Mouse (Mus musculus): ENCODE measurements around the gene Ppm1m. TPM values are rescaled to one million over a fixed set of nuclear protein-coding genes. Genes with fewer than 3 reads are reported as not detected.

Gene Ppm1m
- total and polyA plus RNA-seq, 2 experiments from 2014 or later, result 18.5 to 23.3 TPM

DNA sequence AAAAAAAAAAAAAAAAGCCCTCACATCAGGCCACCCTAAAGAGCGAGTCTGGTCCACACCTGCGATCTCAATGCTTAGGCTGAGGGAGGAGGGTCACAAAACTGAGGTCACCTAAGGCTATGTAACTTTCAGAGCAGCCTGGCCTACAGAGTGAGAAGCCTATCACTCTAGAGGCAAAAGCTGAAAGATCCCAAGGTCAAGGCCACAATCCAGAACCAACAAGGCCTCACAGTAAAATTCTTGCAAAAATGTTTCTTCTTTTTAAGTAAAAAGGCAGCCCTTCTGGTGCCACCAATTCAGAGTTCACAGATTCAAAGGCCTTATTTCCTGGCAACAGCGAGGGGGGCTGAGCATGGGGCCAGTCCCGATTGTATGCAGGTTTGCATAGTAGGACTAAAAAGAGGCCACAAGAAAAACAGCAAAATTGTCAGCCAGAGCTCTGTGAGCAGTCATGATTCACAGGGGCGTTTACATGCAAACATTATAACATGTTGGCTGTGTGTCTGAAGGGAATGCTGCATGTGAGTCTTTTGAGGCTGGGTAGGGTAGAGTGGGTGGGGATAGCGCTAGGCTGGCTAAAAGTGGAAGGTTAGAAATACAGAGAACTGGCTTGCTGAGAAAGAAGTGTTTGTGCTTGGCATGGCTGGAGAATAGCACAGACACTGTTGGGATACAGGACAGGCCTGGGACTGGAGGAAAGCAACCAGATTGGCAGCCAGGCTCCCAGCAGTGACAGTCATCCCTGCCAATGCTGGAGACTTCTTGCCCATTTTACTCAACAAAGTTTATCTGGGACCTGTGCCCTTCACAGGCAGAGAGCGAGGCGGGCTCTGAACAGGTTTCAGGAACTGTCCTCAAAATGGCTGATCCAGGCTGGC lies 5.4 kb downstream of the Ppm1m start:
- Histone ChIP-seq H3K27ac (peak overlapping the region; percentile 55; the same call in 1 of the 2 replicates), H3K4me3 (ENCODE audit: low read length) (no peak overlapping the region), H3K4me1 (ENCODE audit: insufficient read depth, low read length) (no peaks in the 10 kb centered on the region), H3K36me3 (ENCODE audit: insufficient read depth, low read length) (peaks cover 24% of the 10 kb centered on the region), H3K9ac (replicated peaks; ENCODE audit: low read length) (no peak overlapping the region), H3K9me3 (ENCODE audit: low read length) (no peaks in the 10 kb centered on the region), H3K27me3 (ENCODE audit: insufficient read depth, low read length) (no peaks in the 10 kb centered on the region), H3K4me2 (ENCODE audit: low read depth, low read length) (no peak overlapping the region)
- TF ChIP-seq CTCF (IDR thresholded peaks at IDR 0.05; ENCODE audit: low read depth), result no peak
- ATAC-seq (no peak), DNase-seq (ENCODE audit: low spot score) (peak; percentile 7)
- 87% methylated on average over 8 of the region's 8 CpGs for WGBS

DNA sequence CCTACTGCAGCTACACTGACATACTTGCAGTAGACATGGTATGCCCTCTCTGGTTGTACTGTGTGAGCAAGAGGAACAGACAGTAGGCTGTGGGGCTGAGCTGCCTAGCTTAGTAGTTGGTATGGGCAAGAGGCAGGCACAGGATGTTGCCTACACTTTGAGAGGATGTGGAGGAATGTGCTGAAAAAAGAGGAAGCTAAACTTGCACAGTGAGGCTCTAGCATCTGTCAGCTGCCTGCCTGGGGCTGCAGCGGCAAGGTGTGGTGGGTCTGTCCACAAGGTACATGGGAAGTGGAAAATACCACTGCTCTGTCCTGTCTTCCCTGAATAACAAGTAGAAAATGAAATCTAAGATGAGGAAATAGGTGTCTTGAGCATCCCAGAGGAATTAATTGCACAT lies 6.5 kb downstream of the Ppm1m start:
- no peaks in the 10 kb centered on the region for H3K4me1 ChIP-seq (ENCODE audit: insufficient read depth, low read length)
- H3K9ac ChIP-seq (replicated peaks; ENCODE audit: low read length), result no peak overlapping the region
- H3K36me3 ChIP-seq (ENCODE audit: insufficient read depth, low read length), result peaks cover 36% of the 10 kb centered on the region
- DNase-seq (ENCODE audit: low spot score), result no peak
- no peak overlapping the region for H3K27ac ChIP-seq
- ATAC-seq, result no peak
- no peaks in the 10 kb centered on the region for H3K27me3 ChIP-seq (ENCODE audit: insufficient read depth, low read length)
- no peaks in the 10 kb centered on the region for H3K9me3 ChIP-seq (ENCODE audit: low read length)
- 82% methylated on average over 1 of the region's 1 CpGs for WGBS
- no peak overlapping the region for H3K4me3 ChIP-seq (ENCODE audit: low read length)
- TF ChIP-seq CTCF (IDR thresholded peaks at IDR 0.05; ENCODE audit: low read depth), result no peak
- no peak overlapping the region for H3K4me2 ChIP-seq (ENCODE audit: low read depth, low read length)

DNA sequence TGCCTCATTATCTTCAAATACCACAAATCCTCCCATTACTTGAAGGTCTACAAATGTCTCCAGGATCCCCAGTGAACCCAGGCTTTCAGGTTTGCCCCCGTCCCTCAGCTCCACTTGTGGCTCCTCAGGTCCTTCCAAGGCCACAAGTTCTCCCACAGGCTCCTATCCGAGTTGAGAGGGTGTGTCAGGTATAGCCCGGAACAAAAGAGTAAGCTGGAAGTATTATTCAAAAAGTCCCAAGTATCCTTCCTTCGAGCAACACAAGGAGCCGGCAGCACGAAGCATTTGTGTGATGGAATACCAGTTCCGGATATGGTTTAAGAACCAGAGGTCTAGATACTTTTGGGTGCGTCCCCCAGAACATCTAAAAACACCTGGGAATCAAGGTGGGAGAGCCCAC lies 7.5 kb downstream of the Ppm1m start:
- TF ChIP-seq CTCF (IDR thresholded peaks at IDR 0.05; ENCODE audit: low read depth), result no peak
- no peak for DNase-seq (ENCODE audit: low spot score)
- Histone ChIP-seq H3K27me3 (ENCODE audit: insufficient read depth, low read length) (no peaks in the 10 kb centered on the region), H3K4me3 (ENCODE audit: low read length) (no peak overlapping the region), H3K4me1 (ENCODE audit: insufficient read depth, low read length) (no peaks in the 10 kb centered on the region), H3K9me3 (ENCODE audit: low read length) (no peaks in the 10 kb centered on the region), H3K4me2 (ENCODE audit: low read depth, low read length) (no peak overlapping the region), H3K36me3 (ENCODE audit: insufficient read depth, low read length) (peaks cover 46% of the 10 kb centered on the region), H3K9ac (replicated peaks; ENCODE audit: low read length) (no peak overlapping the region), H3K27ac (no peak overlapping the region)
- no peak for ATAC-seq
- 91% methylated on average over 8 of the region's 8 CpGs for WGBS

DNA sequence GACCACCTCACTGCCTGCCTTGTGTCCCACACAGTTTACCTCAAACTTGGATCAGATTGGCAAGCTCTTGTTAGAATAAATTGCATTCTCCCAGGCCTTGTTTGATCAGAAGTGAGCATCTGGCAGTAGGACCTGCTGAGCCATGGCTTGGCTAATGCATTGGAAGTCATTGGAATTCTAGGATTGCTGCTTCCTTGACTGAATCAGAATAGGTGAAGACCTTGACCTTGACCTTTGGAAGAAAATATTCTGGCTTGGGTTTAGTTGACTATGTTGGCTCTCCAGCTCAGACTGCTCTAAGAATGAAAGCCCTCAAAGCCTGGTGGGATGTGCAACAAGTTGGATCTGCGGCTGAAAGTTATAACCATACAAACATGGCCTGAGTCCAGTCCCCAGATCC lies 8.2 kb downstream of the Ppm1m start:
- H3K27ac ChIP-seq, result no peak overlapping the region
- H3K9me3 ChIP-seq (ENCODE audit: low read length), result no peaks in the 10 kb centered on the region
- WGBS, result 95% methylated on average over 1 of the region's 1 CpGs
- ATAC-seq (no peak), DNase-seq (ENCODE audit: low spot score) (no peak)
- H3K36me3 ChIP-seq (ENCODE audit: insufficient read depth, low read length), result peaks cover 53% of the 10 kb centered on the region
- no peak overlapping the region for H3K4me2 ChIP-seq (ENCODE audit: low read depth, low read length)
- H3K27me3 ChIP-seq (ENCODE audit: insufficient read depth, low read length), result no peaks in the 10 kb centered on the region
- TF ChIP-seq CTCF (IDR thresholded peaks at IDR 0.05; ENCODE audit: low read depth), result no peak
- H3K9ac ChIP-seq (replicated peaks; ENCODE audit: low read length), result no peak overlapping the region
- H3K4me3 ChIP-seq (ENCODE audit: low read length), result no peak overlapping the region
- no peaks in the 10 kb centered on the region for H3K4me1 ChIP-seq (ENCODE audit: insufficient read depth, low read length)

DNA sequence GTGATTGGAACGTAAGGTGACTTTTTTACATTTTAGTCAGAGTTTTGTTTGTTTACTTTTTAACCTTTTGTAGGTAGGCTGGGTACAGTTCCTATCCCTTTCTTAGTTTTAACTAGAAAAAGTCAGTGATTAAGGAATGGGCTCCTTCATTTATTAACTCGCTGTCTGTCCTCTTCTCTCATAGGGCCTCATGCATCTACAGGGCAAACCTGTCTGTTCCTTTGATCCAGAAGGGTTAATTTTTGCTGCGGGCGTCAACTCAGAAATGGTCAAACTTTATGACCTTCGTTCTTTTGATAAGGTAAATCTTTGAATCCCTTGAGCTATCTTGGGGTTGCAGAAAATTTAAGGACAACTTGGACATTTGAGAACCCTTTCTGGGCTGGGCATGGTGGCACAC lies 15.6 kb downstream of the Ppm1m start:
- no peak for ATAC-seq
- Histone ChIP-seq H3K27me3 (ENCODE audit: insufficient read depth, low read length) (no peaks in the 10 kb centered on the region), H3K4me1 (ENCODE audit: insufficient read depth, low read length) (no peaks in the 10 kb centered on the region), H3K9me3 (ENCODE audit: low read length) (no peaks in the 10 kb centered on the region), H3K4me2 (ENCODE audit: low read depth, low read length) (no peak overlapping the region), H3K36me3 (ENCODE audit: insufficient read depth, low read length) (peaks cover 80% of the 10 kb centered on the region), H3K27ac (no peak overlapping the region), H3K4me3 (ENCODE audit: low read length) (no peak overlapping the region), H3K9ac (replicated peaks; ENCODE audit: low read length) (no peak overlapping the region)
- DNase-seq (ENCODE audit: low spot score), result no peak
- no peak for TF ChIP-seq CTCF (IDR thresholded peaks at IDR 0.05; ENCODE audit: low read depth)
- whole genome bisulfite sequencing, result 95% methylated on average over 5 of the region's 5 CpGs

DNA sequence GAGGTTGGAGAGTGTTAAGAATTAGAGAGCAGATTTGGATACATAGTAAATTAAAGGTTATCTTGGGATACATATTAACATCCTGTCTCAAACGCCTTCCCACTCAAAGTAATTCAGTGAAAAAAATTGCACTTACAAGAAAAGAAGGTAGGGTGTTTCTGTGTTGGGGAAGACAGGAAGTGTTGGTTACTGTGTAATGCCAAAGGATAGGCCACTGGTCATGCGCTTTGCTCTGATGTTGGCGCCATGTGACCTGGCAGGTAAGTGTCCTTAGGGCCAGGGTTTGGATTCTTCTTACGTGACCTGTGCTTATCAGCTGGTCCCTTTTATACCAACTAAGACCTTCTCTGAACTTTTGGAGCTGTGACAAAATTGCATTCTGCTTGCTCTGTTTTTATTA lies 17.4 kb downstream of the Ppm1m start:
- 98% methylated on average over 4 of the region's 4 CpGs for WGBS
- H3K4me2 ChIP-seq (ENCODE audit: low read depth, low read length), result no peak overlapping the region
- H3K27ac ChIP-seq, result no peak overlapping the region
- DNase-seq (ENCODE audit: low spot score), result no peak
- H3K36me3 ChIP-seq (ENCODE audit: insufficient read depth, low read length), result peaks cover 79% of the 10 kb centered on the region
- H3K27me3 ChIP-seq (ENCODE audit: insufficient read depth, low read length), result no peaks in the 10 kb centered on the region
- H3K4me3 ChIP-seq (ENCODE audit: low read length), result no peak overlapping the region
- H3K9ac ChIP-seq (replicated peaks; ENCODE audit: low read length), result no peak overlapping the region
- no peaks in the 10 kb centered on the region for H3K9me3 ChIP-seq (ENCODE audit: low read length)
- ATAC-seq, result no peak
- TF ChIP-seq CTCF (IDR thresholded peaks at IDR 0.05; ENCODE audit: low read depth), result no peak
- H3K4me1 ChIP-seq (ENCODE audit: insufficient read depth, low read length), result no peaks in the 10 kb centered on the region

DNA sequence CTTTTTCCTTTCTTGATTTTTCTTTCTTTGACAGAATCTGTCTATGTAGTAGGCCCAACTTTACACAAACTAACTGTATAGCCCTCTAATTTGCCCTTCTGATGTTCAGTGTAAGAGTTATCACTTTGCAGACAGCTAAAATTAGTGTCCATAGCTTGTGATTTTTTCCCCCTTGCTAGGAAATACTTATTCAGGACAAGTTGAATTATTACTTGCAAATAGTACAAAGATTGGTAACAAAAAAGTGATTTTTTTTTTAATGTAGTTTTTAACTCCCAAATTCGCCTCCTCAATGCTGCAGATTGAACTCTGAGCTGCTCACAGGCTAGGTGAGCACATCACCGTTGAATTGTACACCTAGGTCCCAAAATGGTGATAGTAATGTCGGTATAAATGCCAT lies 19.6 kb downstream of the Ppm1m start:
- no peak for TF ChIP-seq CTCF (IDR thresholded peaks at IDR 0.05; ENCODE audit: low read depth)
- ATAC-seq (no peak), DNase-seq (ENCODE audit: low spot score) (no peak)
- no peaks in the 10 kb centered on the region for H3K27me3 ChIP-seq (ENCODE audit: insufficient read depth, low read length)
- H3K4me2 ChIP-seq (ENCODE audit: low read depth, low read length), result no peak overlapping the region
- no peak overlapping the region for H3K4me3 ChIP-seq (ENCODE audit: low read length)
- peaks cover 61% of the 10 kb centered on the region for H3K36me3 ChIP-seq (ENCODE audit: insufficient read depth, low read length)
- H3K27ac ChIP-seq, result no peak overlapping the region
- H3K9me3 ChIP-seq (ENCODE audit: low read length), result no peaks in the 10 kb centered on the region
- no peak overlapping the region for H3K9ac ChIP-seq (replicated peaks; ENCODE audit: low read length)
- WGBS, result 93% methylated on average over 3 of the region's 3 CpGs
- H3K4me1 ChIP-seq (ENCODE audit: insufficient read depth, low read length), result peaks cover 1% of the 10 kb centered on the region; the same call in 1 of the 2 replicates

Measured in hindbrain, postnatal 0 days (tissue).